Mouse (Mus musculus) layer of hippocampus, adult 2 months (tissue): ENCODE measurements around the gene Sphkap. TPM values are rescaled to one million over a fixed set of nuclear protein-coding genes. Genes with fewer than 3 reads are reported as not detected.

ENCODE experiments used
- DNase-seq, 2 experiments: peaks; one replicate each; pipeline ENCODE4 v3.0.0; 2022; ENCODE audit warnings: low spot score in 2 of 2
- H3K27ac ChIP-seq: fragments of 200-600 bp; 2 replicates; pipeline ENCODE4 v1.8.1; 2022
- H3K4me3 ChIP-seq: fragments of 200-600 bp; 2 replicates; pipeline ENCODE4 v1.8.1; 2022; ENCODE audit warnings: mild to moderate bottlenecking
- CTCF ChIP-seq: fragments of 200-600 bp; conservative IDR thresholded peaks from 2 replicates; pipeline ENCODE4 v1.8.1; 2022; ENCODE audit warnings: antibody characterized with exemption, mild to moderate bottlenecking, moderate library complexity
- long read RNA-seq, 2 experiments: library from polyadenylated mRNA; stranded (forward); transcript quantifications; one replicate each; pipeline ENCODE4 v2.0.0; 2021; ENCODE audit warnings: borderline mapping rate in 2 of 2
- total RNA-seq, 2 experiments: library from RNA; stranded (reverse); gene quantifications; 2 replicates each; pipeline ENCODE4 v1.2.3; 2021

Sphkap gene
- 100 to 1,000 TPM; 220 to 234 TPM for total RNA-seq
- long read RNA-seq, experiment 1, full-length matches to known transcripts = 15 of 59 reads
- long read RNA-seq, experiment 1, partial matches to known transcripts = 15 of 59 reads
- long read RNA-seq, experiment 1, other reads (novel, unspliced or antisense) = 29 of 59 reads
- long read RNA-seq, experiment 2, full-length matches to known transcripts = 24 of 145 reads
- long read RNA-seq, experiment 2, partial matches to known transcripts = 53 of 145 reads
- long read RNA-seq, experiment 2, other reads (novel, unspliced or antisense) = 68 of 145 reads

GRCm38 (mm10) chr1:83408021-83408464 is at the start of gene Sphkap:
TSS of gene Sphkap (minus strand) at chr1:83408200.
- H3K4me3 ChIP-seq = peak within 1 kb of the TSS; percentile 78
- peak; percentile 44 to 53 for DNase-seq
- peak; percentile 66 for TF ChIP-seq CTCF
- peak within 1 kb of the TSS; percentile 92 for H3K27ac ChIP-seq

- Histone ChIP-seq H3K27ac (no peak overlapping the region), H3K4me3 (no peak overlapping the region)
- no peak for DNase-seq
- no peak for TF ChIP-seq CTCF
These were observed 43.3 kb upstream of the Sphkap start for GRCm38 (mm10) chr1:83451291-83451690.

GRCm38 (mm10) chr1:83440422-83440821 is 32.4 kb upstream of the Sphkap start:
- TF ChIP-seq CTCF = no peak
- Histone ChIP-seq H3K27ac (no peak overlapping the region), H3K4me3 (no peak overlapping the region)
- DNase-seq = no peak

GRCm38 (mm10) chr1:83433932-83434331 is 25.9 kb upstream of the Sphkap start:
- TF ChIP-seq CTCF = no peak
- no peak overlapping the region for H3K4me3 ChIP-seq
- no peak overlapping the region for H3K27ac ChIP-seq
- DNase-seq = no peak

DNA sequence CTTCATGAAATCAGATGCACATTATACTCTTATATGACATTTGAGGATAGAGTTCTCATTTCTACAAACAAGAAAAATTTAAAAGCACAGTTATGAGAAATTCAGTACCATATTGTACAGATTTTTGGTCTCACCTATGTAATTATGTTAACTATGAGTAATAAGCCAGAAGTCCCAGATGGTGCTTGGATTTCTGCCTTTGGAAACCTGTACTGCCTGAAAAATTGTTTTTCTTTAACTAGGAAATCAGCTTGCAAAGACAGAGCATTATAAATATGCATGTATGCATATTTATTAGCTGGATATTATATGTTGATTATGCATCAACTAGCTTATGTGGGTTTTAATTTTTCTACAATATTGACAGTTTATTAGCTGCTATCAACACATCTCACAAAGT is 21.9 kb upstream of the Sphkap start:
- Histone ChIP-seq H3K27ac (0 out of 2 replicates have a peak overlapping the region, but pooled peaks have one; percentile 5), H3K4me3 (no peak overlapping the region)
- no peak for TF ChIP-seq CTCF
- peak in 1 of 2 experiments; percentile 13 for DNase-seq

DNA sequence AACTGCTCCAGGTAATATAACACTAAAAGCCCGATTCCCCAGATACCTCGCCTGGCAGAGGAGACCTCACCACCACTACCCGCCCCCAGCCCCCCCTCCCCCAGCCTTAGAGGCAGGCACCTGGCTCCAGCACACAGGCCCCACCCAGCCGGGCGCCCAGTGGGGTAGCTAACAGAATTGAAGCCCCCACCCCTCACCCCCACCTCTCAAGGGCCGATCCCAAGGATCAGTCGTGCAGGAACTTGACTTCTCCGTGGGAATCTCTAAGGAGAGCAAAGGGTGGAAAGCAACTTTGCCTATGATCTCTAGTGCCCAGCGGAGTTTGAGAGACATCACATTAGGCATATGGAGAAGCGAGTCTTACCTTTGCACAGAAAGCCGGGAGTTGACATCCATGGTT is 384 bp downstream of the Sphkap start:
- Histone ChIP-seq H3K27ac (peak overlapping the region; percentile 92), H3K4me3 (peak overlapping the region; percentile 78)
- no peak for DNase-seq
- no peak for TF ChIP-seq CTCF

DNA sequence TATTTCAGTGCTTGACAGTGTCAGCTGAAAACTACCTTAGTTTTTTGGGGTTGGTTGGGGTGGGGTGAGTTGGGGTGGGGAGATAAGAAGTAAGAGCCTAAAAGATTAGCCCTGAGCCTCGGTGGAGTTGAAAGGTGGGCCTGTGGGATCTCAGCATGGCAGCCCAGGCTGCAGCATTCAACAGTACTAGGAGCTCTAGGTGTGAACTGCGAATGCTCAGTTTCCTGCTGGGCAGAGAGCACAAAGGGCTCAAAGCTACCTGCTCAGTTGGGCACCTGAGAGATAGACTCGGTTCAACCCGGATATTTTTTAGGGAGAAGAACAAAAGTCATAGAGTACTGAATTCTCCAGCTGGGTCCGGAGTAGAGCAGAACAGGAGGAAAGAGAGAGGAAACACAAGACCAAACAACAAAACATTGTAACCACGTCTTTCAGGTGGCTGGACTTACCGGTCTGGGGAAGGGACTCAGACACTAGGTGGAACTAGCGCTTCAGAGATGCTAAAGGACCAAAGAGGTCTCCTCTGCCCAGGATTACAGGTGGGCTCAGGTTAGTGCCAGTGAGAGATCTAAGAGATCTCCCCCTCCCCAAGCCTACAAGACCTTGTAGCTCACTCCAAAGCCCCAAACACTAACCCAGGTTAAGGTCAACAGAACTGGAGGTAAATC is 984 bp downstream of the Sphkap start:
- Histone ChIP-seq H3K4me3 (peak overlapping the region; percentile 78), H3K27ac (peak overlapping the region; percentile 92)
- TF ChIP-seq CTCF = peak; percentile 32
- no peak for DNase-seq

- Histone ChIP-seq H3K4me3 (no peak overlapping the region), H3K27ac (no peak overlapping the region)
- DNase-seq = no peak
- TF ChIP-seq CTCF = no peak
These were observed 6.9 kb downstream of the Sphkap start for GRCm38 (mm10) chr1:83401079-83401478.

DNA sequence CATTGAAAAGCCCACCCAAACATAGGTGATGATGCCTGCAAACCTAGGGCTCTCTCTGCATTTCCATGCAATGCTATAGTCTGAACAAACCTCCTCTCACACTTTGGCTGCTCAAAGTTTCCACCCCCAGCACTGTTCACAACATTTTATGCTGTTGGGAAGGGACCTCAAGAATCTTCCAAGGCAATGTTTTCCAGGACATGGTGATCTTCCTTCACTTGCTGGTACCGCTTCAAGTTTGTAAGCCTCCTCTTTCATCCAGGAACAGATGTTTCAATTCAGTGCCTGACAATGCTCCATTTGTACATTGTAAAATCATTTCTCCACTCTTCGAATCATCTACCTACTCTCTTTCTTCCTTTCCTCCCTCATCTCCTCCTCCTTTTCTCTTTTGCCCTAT is 11.7 kb downstream of the Sphkap start:
- no peak overlapping the region for H3K27ac ChIP-seq
- no peak overlapping the region for H3K4me3 ChIP-seq
- TF ChIP-seq CTCF = no peak
- DNase-seq = no peak

DNA sequence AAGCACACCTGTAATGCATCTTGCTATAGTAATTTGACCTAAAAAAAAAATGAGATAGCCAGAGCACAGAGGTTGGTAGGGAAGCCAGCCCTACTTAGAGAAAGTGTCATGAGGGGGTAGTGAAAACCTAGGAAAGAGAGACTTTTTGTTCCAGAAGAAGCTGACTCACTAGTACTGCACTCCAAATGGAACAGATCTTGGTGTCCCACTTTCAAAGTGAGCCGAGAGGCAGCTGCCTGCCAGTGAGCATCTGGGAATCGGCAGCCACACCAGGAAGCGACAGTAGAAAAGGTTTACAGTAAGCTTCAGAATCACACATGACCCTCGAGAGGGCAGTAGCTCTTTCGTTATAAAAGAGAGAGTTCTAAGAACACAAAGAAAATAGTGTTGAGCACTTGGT is 12.4 kb downstream of the Sphkap start:
- DNase-seq = no peak
- no peak for TF ChIP-seq CTCF
- no peak overlapping the region for H3K27ac ChIP-seq
- H3K4me3 ChIP-seq = no peak overlapping the region

- DNase-seq = no peak
- H3K4me3 ChIP-seq = no peak overlapping the region
- peak overlapping the region; percentile 1; the same call in 1 of the 2 replicates for H3K27ac ChIP-seq
- TF ChIP-seq CTCF = no peak
These were observed 18.6 kb downstream of the Sphkap start for GRCm38 (mm10) chr1:83389419-83389818.

DNA sequence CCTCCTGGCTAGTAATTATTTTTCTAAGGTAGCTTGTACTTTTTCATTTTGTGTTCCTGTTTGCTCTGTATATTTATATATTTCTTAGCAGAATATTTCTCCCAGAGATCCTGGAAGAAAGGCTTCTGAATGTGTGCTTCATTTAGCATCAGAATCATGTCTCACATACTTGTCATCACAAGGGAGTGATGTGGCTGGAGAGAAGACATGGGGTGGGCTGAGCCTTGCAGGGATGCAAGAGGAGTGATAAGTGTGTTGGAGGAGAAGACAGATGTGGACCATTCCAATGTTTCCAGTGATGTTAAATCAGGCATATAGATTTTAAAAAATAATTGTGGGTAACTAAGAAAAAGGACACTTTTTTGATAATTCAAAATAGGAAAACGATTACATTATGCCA is 30.6 kb downstream of the Sphkap start:
- Histone ChIP-seq H3K4me3 (no peak overlapping the region), H3K27ac (no peak overlapping the region)
- no peak for DNase-seq
- no peak for TF ChIP-seq CTCF

DNA sequence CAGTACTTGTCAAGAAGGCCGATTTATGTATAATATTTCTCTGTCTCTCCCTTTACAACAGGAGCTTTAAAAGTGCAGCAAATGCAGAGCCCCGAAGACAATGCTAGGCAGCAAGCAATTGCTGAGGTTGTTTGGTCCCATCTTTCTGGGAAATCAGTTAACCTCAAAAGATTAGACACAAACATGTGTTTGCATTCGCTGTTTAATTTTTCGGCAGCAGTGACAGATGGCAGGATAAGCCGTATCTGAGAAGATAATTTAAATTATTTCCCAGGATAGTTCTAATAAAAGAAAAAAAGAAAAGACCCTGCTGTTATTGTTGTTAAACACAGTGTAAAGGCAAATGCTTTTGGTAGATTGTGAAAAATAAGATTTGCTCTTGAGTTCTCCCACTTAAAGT is 41.5 kb downstream of the Sphkap start:
- DNase-seq = no peak
- Histone ChIP-seq H3K27ac (peak overlapping the region; percentile 61), H3K4me3 (no peak overlapping the region)
- no peak for TF ChIP-seq CTCF

DNA sequence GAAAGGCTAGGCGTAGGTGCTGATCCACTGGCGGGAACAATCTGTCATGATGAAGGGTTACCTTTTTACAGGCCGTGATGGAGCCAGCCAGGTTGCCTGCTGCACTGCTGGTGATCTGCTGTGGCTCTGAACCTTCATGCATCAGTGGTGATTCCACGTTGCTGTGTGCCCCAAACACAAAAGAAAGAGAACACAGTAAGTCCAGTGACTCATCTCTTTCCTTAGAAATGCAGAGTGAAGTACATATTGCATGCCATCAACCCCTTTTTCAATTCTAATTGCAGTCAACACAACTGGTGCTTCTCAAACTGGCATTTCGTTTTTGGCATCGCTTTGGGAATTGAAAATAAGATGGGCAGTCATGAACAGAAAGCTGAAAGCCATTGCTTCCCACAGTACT is 45.8 kb downstream of the Sphkap start:
- no peak for DNase-seq

More for the DNA sequence above, 45.8 kb downstream of the Sphkap start:
- H3K4me3 ChIP-seq = no peak overlapping the region
- peak overlapping the region; percentile 39; the same call in 1 of the 2 replicates for H3K27ac ChIP-seq
- no peak for TF ChIP-seq CTCF
